Mouse (Mus musculus) midbrain, embryonic 11.5 days (tissue): ENCODE data around the gene Sim1. TPM values are rescaled to one million over a fixed set of nuclear protein-coding genes. Genes with fewer than 3 reads are reported as not detected.

Experiments used
- ATAC-seq: fragments of 200-750 bp; cut with Nextera tagmentation; 2 replicates; pipeline ENCODE4 v1.8.0; 2017; ENCODE audit warnings: moderate TSS enrichment, moderate library complexity; ENCODE audit not compliant: low FRiP score
- DNase-seq: peaks from one replicate; pipeline ENCODE4 v3.0.0; 2015; ENCODE audit warnings: low spot score; ENCODE audit errors: missing footprints
- H3K27ac ChIP-seq: fragments of 300-500 bp; sonication (generic); 2 replicates; pipeline ENCODE4 v1.5.1; 2014; ENCODE audit warnings: low read depth, low read length
- H3K27me3 ChIP-seq: fragments of 300-500 bp; sonication (generic); 2 replicates; pipeline ENCODE4 v1.6.1; 2014; ENCODE audit warnings: mild to moderate bottlenecking, low read length, moderate library complexity, mixed read lengths; ENCODE audit not compliant: control insufficient read depth, insufficient read depth
- H3K36me3 ChIP-seq: fragments of 300-500 bp; sonication (generic); 2 replicates; pipeline ENCODE4 v1.6.1; 2014; ENCODE audit warnings: mild to moderate bottlenecking, low read length, moderate library complexity, mixed read lengths; ENCODE audit not compliant: control insufficient read depth, insufficient read depth
- H3K4me1 ChIP-seq: fragments of 300-500 bp; sonication (generic); 2 replicates; pipeline ENCODE4 v1.6.1; 2014; ENCODE audit warnings: low read length; ENCODE audit not compliant: control insufficient read depth, insufficient read depth
- H3K4me2 ChIP-seq: fragments of 300-500 bp; sonication (generic); 2 replicates; pipeline ENCODE4 v1.6.1; 2014; ENCODE audit warnings: mild to moderate bottlenecking, moderate library complexity
- H3K4me3 ChIP-seq: fragments of 300-500 bp; sonication (generic); 2 replicates; pipeline ENCODE4 v1.5.1; 2014; ENCODE audit warnings: low read depth, low read length
- H3K9ac ChIP-seq: fragments of 300-500 bp; sonication (generic); 2 replicates; pipeline ENCODE4 v1.6.1; 2014; ENCODE audit warnings: low read length
- H3K9me3 ChIP-seq: fragments of 300-500 bp; sonication (generic); 2 replicates; pipeline ENCODE4 v1.6.1; 2016; ENCODE audit warnings: low read length; ENCODE audit not compliant: control insufficient read depth
- WGBS: fragments of 180-500 bp; shearing (Covaris S2); extraction: QIAGEN DNeasy Blood & Tissue Kit; methylation state at CpG from one replicate; pipeline ENCODE4 v1.1.7; 2014; 5-methylcytosine and 5-hydroxymethylcytosine counted together
- polyA plus RNA-seq: library from polyadenylated mRNA; unstranded; fragments of >200 nt; fragmentation: Nextera tagmentation; extraction: Ambion mirVana; gene quantifications from 2 replicates; pipeline ENCODE4 v1.2.1, GENCODE M21; 2014

Sim1 gene
- polyA plus RNA-seq, 1 experiment from 2014 or later, result 7.9 TPM

GRCm38 (mm10) chr10:50892751-50893320 is 1.7 kb upstream of the Sim1 start:
- ATAC-seq, result no peak
- Histone ChIP-seq H3K9me3 (no peaks in the 10 kb centered on the region), H3K4me2 (peak overlapping the region; percentile 71; the same call in 1 of the 2 replicates), H3K36me3 (no peaks in the 10 kb centered on the region), H3K4me1 (peaks cover 18% of the 10 kb centered on the region), H3K4me3 (peak overlapping the region; percentile 48; the same call in 1 of the 2 replicates), H3K9ac (no peak overlapping the region), H3K27ac (no peak overlapping the region), H3K27me3 (peaks cover 85% of the 10 kb centered on the region)
- WGBS, result under 1% methylated on average over 15 of the region's 15 CpGs
- peak; percentile 97 for DNase-seq

- no peaks in the 10 kb centered on the region for H3K36me3 ChIP-seq
- peaks cover 91% of the 10 kb centered on the region for H3K27me3 ChIP-seq
- H3K4me2 ChIP-seq, result peak overlapping the region; percentile 71
- H3K4me3 ChIP-seq, result peak overlapping the region; percentile 48
- peaks cover 18% of the 10 kb centered on the region for H3K4me1 ChIP-seq
- H3K27ac ChIP-seq, result no peak overlapping the region
- H3K9me3 ChIP-seq, result no peaks in the 10 kb centered on the region
- ATAC-seq (no peak), DNase-seq (peak; percentile 96)
- WGBS, result under 1% methylated on average over 10 of the region's 10 CpGs
- H3K9ac ChIP-seq, result peak overlapping the region; percentile 21; the same call in 1 of the 2 replicates
Observed at GRCm38 (mm10) chr10:50893546-50893945, 1.0 kb upstream of the Sim1 start.

GRCm38 (mm10) chr10:50895091-50895790 is 687 bp downstream of the Sim1 start:
- peaks cover 18% of the 10 kb centered on the region for H3K4me1 ChIP-seq
- peak overlapping the region; percentile 48; the same call in 1 of the 2 replicates for H3K27ac ChIP-seq
- H3K4me2 ChIP-seq, result peak overlapping the region; percentile 71
- no peaks in the 10 kb centered on the region for H3K9me3 ChIP-seq
- ATAC-seq, result no peak
- H3K27me3 ChIP-seq, result peaks cover 85% of the 10 kb centered on the region
- no peaks in the 10 kb centered on the region for H3K36me3 ChIP-seq
- H3K4me3 ChIP-seq, result peak overlapping the region; percentile 48
- peak; percentile 96 for DNase-seq
- peak overlapping the region; percentile 49 for H3K9ac ChIP-seq
- under 1% methylated on average over 44 of the region's 44 CpGs for WGBS

GRCm38 (mm10) chr10:50895881-50896766 is 1.6 kb downstream of the Sim1 start:
- Histone ChIP-seq H3K4me1 (peaks cover 21% of the 10 kb centered on the region), H3K9me3 (no peaks in the 10 kb centered on the region), H3K4me2 (peak overlapping the region; percentile 71), H3K36me3 (no peaks in the 10 kb centered on the region), H3K4me3 (peak overlapping the region; percentile 48), H3K9ac (peak overlapping the region; percentile 49), H3K27ac (no peak overlapping the region), H3K27me3 (peaks cover 86% of the 10 kb centered on the region)
- 2% methylated on average over 21 of the region's 21 CpGs for WGBS
- ATAC-seq, result no peak
- peak; percentile 96 for DNase-seq

- H3K27ac ChIP-seq, result no peak overlapping the region
- no peaks in the 10 kb centered on the region for H3K36me3 ChIP-seq
- H3K9me3 ChIP-seq, result no peaks in the 10 kb centered on the region
- H3K27me3 ChIP-seq, result peaks cover 86% of the 10 kb centered on the region
- no peak for ATAC-seq
- H3K4me2 ChIP-seq, result no peak overlapping the region
- peaks cover 25% of the 10 kb centered on the region for H3K4me1 ChIP-seq
- peak overlapping the region; percentile 0; the same call in 1 of the 2 replicates for H3K9ac ChIP-seq
- 2% methylated on average over 3 of the region's 3 CpGs for WGBS
- peak; percentile 91 for DNase-seq
- peak overlapping the region; percentile 48 for H3K4me3 ChIP-seq
Observed at GRCm38 (mm10) chr10:50896767-50897390, 2.3 kb downstream of the Sim1 start.

GRCm38 (mm10) chr10:50897530-50898471 is 3.2 kb downstream of the Sim1 start:
- ATAC-seq (peak; percentile 28; the same call in 1 of the 2 replicates), DNase-seq (peak; percentile 97)
- Histone ChIP-seq H3K9ac (peak overlapping the region; percentile 14; the same call in 1 of the 2 replicates), H3K4me2 (peak overlapping the region; percentile 13; the same call in 1 of the 2 replicates), H3K4me3 (peak overlapping the region; percentile 23), H3K27ac (no peak overlapping the region), H3K36me3 (no peaks in the 10 kb centered on the region), H3K9me3 (no peaks in the 10 kb centered on the region), H3K4me1 (peaks cover 22% of the 10 kb centered on the region), H3K27me3 (peaks cover 85% of the 10 kb centered on the region)
- WGBS, result 1% methylated on average over 32 of the region's 32 CpGs

- WGBS, result 13% methylated on average over 2 of the region's 2 CpGs
Observed at GRCm38 (mm10) chr10:50898621-50899020, 4.1 kb downstream of the Sim1 start.

More at GRCm38 (mm10) chr10:50898621-50899020, 4.1 kb downstream of the Sim1 start:
- no peaks in the 10 kb centered on the region for H3K36me3 ChIP-seq
- no peak overlapping the region for H3K4me3 ChIP-seq
- ATAC-seq, result no peak
- H3K9me3 ChIP-seq, result no peaks in the 10 kb centered on the region
- H3K4me1 ChIP-seq, result peaks cover 22% of the 10 kb centered on the region
- H3K9ac ChIP-seq, result no peak overlapping the region
- DNase-seq, result peak; percentile 94
- H3K4me2 ChIP-seq, result no peak overlapping the region
- H3K27me3 ChIP-seq, result peaks cover 82% of the 10 kb centered on the region
- H3K27ac ChIP-seq, result no peak overlapping the region
